Mouse (Mus musculus) embryonic facial prominence, embryonic 14.5 days (tissue): ENCODE measurements at regions not wholly inside any gene's neighbourhood (a gene's known extent, or its start where the extent isn't known, plus 50 kb on each side); places are given as distances from the start of the nearest gene placed in this dataset.

Experiments
- ATAC-seq: fragments of 200-750 bp; cut with Nextera tagmentation; 2 replicates; pipeline ENCODE4 v1.8.0; 2017; ENCODE audit warnings: low read depth, moderate number of reproducible peaks, moderate TSS enrichment
- DNase-seq: peaks from one replicate; pipeline ENCODE4 v3.0.0-alpha.2; 2015; ENCODE audit warnings: low spot score
- H3K27ac ChIP-seq: fragments of 300-500 bp; sonication (generic); replicated peaks from 2 replicates; pipeline ENCODE4 v1.5.1; 2014; ENCODE audit warnings: low read depth, mild to moderate bottlenecking, low read length, moderate library complexity
- H3K27me3 ChIP-seq: fragments of 300-500 bp; sonication (generic); replicated peaks from 2 replicates; pipeline ENCODE4 v1.6.1; 2014; ENCODE audit warnings: low read length; ENCODE audit not compliant: control insufficient read depth, insufficient read depth
- H3K36me3 ChIP-seq: fragments of 300-500 bp; sonication (generic); 2 replicates; pipeline ENCODE4 v1.6.1; 2014; ENCODE audit warnings: low read length, mixed read lengths; ENCODE audit not compliant: control insufficient read depth, insufficient read depth
- H3K4me1 ChIP-seq: fragments of 300-500 bp; sonication (generic); 2 replicates; pipeline ENCODE4 v1.6.1; 2014; ENCODE audit warnings: antibody characterized with exemption, low read length; ENCODE audit not compliant: control insufficient read depth, insufficient read depth
- H3K4me2 ChIP-seq: fragments of 300-500 bp; sonication (generic); 2 replicates; pipeline ENCODE4 v1.6.1; 2014; ENCODE audit warnings: low read depth, mild to moderate bottlenecking, low read length, moderate library complexity, mixed read lengths
- H3K4me3 ChIP-seq: fragments of 300-500 bp; sonication (generic); 2 replicates; pipeline ENCODE4 v1.5.1; 2014; ENCODE audit warnings: low read depth, mild to moderate bottlenecking, low read length
- H3K9ac ChIP-seq: fragments of 300-500 bp; sonication (generic); 2 replicates; pipeline ENCODE4 v1.6.1; 2014; ENCODE audit warnings: low read depth, mild to moderate bottlenecking, low read length, moderate library complexity, mixed read lengths
- H3K9me3 ChIP-seq: fragments of 300-500 bp; sonication (generic); 2 replicates; pipeline ENCODE4 v1.6.1; 2016; ENCODE audit warnings: low read length; ENCODE audit not compliant: control insufficient read depth
- WGBS: fragments of 180-500 bp; shearing (Covaris S2); extraction: QIAGEN DNeasy Blood & Tissue Kit; methylation state at CpG from one replicate; pipeline ENCODE4 v1.1.7; 2014; 5-methylcytosine and 5-hydroxymethylcytosine counted together

GRCm38 (mm10) chr3:70130241-70131029 lies 123.0 kb downstream of the Otol1 start:
- DNase-seq (peak; percentile 14), ATAC-seq (no peak)
- Histone ChIP-seq H3K27ac (no peak overlapping the region), H3K9me3 (no peaks in the 10 kb centered on the region), H3K4me2 (no peak overlapping the region), H3K4me1 (no peaks in the 10 kb centered on the region), H3K36me3 (no peaks in the 10 kb centered on the region), H3K4me3 (no peak overlapping the region), H3K27me3 (no peaks in the 10 kb centered on the region), H3K9ac (no peak overlapping the region)
- 74% methylated on average over 8 of the region's 8 CpGs for WGBS

DNA sequence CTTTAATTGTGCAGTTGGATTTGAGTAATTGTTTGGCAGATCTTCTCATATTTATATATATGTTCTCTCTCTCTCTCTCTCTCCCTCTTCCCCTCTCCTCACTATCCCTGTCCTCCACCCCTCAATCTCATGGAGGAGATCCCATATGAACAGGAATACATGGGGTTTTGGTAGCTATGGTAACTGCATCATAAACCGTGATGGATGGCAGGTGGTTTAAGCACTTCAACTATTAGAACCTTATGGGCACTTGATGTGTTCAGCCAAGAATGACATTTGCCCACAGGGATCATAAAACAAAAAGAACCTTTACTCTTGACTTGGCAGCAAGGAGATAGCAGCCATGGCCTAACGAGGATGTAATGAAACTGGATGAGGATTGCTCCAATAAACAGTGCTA lies 127.5 kb downstream of the Otol1 start:
- Histone ChIP-seq H3K27me3 (no peaks in the 10 kb centered on the region), H3K9me3 (no peaks in the 10 kb centered on the region), H3K9ac (no peak overlapping the region), H3K27ac (no peak overlapping the region), H3K4me3 (no peak overlapping the region), H3K36me3 (no peaks in the 10 kb centered on the region), H3K4me2 (no peak overlapping the region), H3K4me1 (peaks cover 4% of the 10 kb centered on the region; the same call in 1 of the 2 replicates)
- ATAC-seq (no peak), DNase-seq (no peak)
- WGBS = 72% methylated on average over 2 of the region's 2 CpGs

DNA sequence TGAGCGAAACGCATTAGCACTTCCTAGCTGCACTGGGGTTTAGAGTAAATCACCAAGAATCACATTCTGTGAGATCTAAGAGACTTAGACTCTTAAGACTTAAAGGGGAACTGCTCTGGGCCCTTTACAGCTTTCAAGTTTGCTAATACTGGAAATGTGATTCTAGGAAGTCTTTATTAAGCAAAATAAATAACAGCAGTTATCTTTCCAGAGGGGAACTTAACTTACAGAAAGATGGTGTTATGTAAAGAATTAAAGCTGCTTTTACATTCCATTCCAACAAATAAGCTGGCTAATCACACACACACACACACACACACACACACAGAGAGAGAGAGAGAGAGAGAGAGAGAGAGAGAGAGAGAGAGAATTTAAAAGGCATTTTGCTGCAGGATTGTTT lies 131.1 kb downstream of the Otol1 start:
- Histone ChIP-seq H3K4me3 (no peak overlapping the region), H3K4me1 (peaks cover 4% of the 10 kb centered on the region; the same call in 1 of the 2 replicates), H3K27me3 (no peaks in the 10 kb centered on the region), H3K27ac (no peak overlapping the region), H3K4me2 (no peak overlapping the region), H3K9me3 (no peaks in the 10 kb centered on the region), H3K9ac (no peak overlapping the region), H3K36me3 (no peaks in the 10 kb centered on the region)
- DNase-seq = peak; percentile 5
- ATAC-seq = no peak
- 62% methylated on average over 2 of the region's 2 CpGs for WGBS

DNA sequence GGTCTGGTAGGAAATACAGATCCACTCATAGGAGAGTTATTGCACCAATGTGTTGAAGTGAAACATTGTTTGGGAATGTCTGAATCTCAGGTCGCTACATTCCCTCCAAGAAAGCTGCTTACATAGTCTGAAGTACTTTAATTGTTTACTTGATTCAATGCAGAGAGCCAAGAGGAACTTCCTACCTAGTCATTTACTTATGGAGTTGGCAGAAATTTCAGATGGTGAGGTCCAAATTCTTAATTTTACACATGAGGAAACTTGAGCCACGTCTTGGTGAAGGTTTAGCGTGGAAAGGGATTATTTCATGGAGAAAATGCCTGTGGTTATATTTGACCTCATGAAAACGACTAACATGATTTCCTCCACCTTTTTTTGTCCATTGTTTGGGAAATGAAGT lies 131.5 kb downstream of the Otol1 start:
- peak; percentile 37; the same call in 1 of the 2 replicates for ATAC-seq
- Histone ChIP-seq H3K4me1 (peaks cover 4% of the 10 kb centered on the region; the same call in 1 of the 2 replicates), H3K9ac (no peak overlapping the region), H3K27me3 (no peaks in the 10 kb centered on the region), H3K9me3 (no peaks in the 10 kb centered on the region), H3K4me3 (no peak overlapping the region), H3K27ac (no peak overlapping the region), H3K36me3 (no peaks in the 10 kb centered on the region), H3K4me2 (no peak overlapping the region)
- 30% methylated on average over 4 of the region's 4 CpGs for WGBS
- DNase-seq = peak; percentile 81

DNA sequence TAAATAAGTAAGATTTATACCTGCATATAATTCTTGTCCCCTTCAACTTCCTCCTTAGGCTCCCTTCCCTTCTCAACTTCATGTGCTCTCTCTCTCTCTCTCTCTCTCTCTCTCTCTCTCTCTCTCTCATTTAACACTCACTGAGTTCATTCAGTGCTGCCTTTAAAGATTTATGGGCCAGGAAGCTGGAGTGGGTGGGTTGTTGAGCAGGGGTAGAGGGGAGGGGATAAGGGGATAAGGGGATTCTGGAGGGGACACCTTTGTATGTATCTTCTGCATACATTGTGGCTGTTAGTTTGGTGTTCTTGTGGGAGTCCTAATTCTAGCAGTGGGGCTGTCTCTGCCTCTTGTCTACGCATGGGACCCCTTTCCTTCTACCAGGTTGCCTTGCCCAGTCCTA lies 138.3 kb downstream of the Otol1 start:
- ATAC-seq = no peak
- H3K27me3 ChIP-seq = no peaks in the 10 kb centered on the region

GRCm38 (mm10) chr3:70151156-70151555 lies 143.7 kb downstream of the Otol1 start:
- no peaks in the 10 kb centered on the region for H3K27me3 ChIP-seq
- DNase-seq (no peak), ATAC-seq (no peak)
- H3K4me1 ChIP-seq = no peaks in the 10 kb centered on the region
- no peak overlapping the region for H3K4me3 ChIP-seq
- no peak overlapping the region for H3K27ac ChIP-seq
- H3K9me3 ChIP-seq = no peaks in the 10 kb centered on the region
- no peak overlapping the region for H3K4me2 ChIP-seq
- H3K36me3 ChIP-seq = no peaks in the 10 kb centered on the region
- no peak overlapping the region for H3K9ac ChIP-seq
- WGBS = 51% methylated on average over 5 of the region's 5 CpGs

More for the DNA sequence above, 138.3 kb downstream of the Otol1 start:
- no peak overlapping the region for H3K27ac ChIP-seq
- no peak overlapping the region for H3K4me3 ChIP-seq
- H3K4me1 ChIP-seq = no peaks in the 10 kb centered on the region
- H3K36me3 ChIP-seq = no peaks in the 10 kb centered on the region
- no peak overlapping the region for H3K9ac ChIP-seq
- H3K9me3 ChIP-seq = no peaks in the 10 kb centered on the region
- 84% methylated on average over 1 of the region's 1 CpGs for WGBS
- no peak for DNase-seq
- H3K4me2 ChIP-seq = no peak overlapping the region

DNA sequence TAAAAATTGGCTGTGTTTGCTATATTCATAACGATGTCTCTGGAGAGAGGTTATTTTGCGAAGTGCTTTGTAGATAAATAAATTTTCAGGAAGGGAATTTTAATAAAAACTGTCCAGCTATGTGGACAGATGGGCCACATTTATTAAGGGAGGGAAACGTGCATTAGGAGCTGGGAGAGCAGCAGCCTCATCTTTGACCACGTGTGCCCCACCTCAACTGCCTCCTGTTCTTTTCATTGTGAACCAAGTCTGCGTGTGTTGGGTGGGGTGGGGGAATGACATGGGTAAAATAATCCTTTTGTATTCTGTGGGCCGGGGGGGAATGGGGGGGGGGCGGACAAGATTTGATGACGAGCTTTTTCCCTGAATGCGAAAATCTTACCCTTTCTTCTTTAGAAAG lies 152.6 kb downstream of the Otol1 start:
- Histone ChIP-seq H3K4me1 (no peaks in the 10 kb centered on the region), H3K36me3 (no peaks in the 10 kb centered on the region), H3K9ac (no peak overlapping the region), H3K4me3 (no peak overlapping the region), H3K4me2 (no peak overlapping the region), H3K27me3 (no peaks in the 10 kb centered on the region), H3K27ac (no peak overlapping the region), H3K9me3 (no peaks in the 10 kb centered on the region)
- no peak for DNase-seq
- no peak for ATAC-seq
- WGBS = 65% methylated on average over 9 of the region's 9 CpGs

GRCm38 (mm10) chr3:70171667-70172066 lies 164.3 kb downstream of the Otol1 start:
- Histone ChIP-seq H3K4me1 (no peaks in the 10 kb centered on the region), H3K9ac (no peak overlapping the region), H3K27ac (no peak overlapping the region), H3K9me3 (no peaks in the 10 kb centered on the region), H3K27me3 (no peaks in the 10 kb centered on the region), H3K36me3 (no peaks in the 10 kb centered on the region), H3K4me2 (no peak overlapping the region), H3K4me3 (no peak overlapping the region)
- ATAC-seq (no peak), DNase-seq (no peak)
- 55% methylated on average over 4 of the region's 4 CpGs for WGBS

DNA sequence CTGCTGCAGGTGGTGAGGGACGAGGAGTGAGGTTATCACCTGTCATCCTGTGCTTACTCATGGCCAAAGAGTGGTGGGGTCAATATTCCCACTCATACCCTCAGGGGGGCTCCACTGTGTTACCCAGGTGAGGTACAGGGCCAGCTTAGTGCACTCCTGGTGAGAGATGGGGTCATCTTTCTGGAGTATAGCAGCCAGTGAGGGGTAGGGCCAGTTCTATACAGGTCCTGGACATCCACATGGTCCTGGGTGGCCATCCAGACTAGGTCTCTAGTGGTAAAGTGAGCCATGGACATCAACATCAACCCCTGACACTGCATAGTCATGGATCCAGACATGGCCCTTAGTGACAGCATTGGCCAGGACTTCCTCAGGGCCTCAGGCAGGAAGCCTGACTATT lies 169.0 kb downstream of the Otol1 start:
- Histone ChIP-seq H3K27ac (no peak overlapping the region), H3K4me3 (no peak overlapping the region), H3K9ac (no peak overlapping the region), H3K4me2 (no peak overlapping the region), H3K9me3 (no peaks in the 10 kb centered on the region), H3K27me3 (no peaks in the 10 kb centered on the region), H3K4me1 (no peaks in the 10 kb centered on the region), H3K36me3 (no peaks in the 10 kb centered on the region)
- DNase-seq = no peak
- WGBS = 70% methylated on average over 1 of the region's 1 CpGs
- ATAC-seq = no peak
